Mouse (Mus musculus) forebrain, embryonic 11.5 days (tissue): ENCODE results near the gene Pou6f2. TPM values are rescaled to one million over a fixed set of nuclear protein-coding genes. Genes with fewer than 3 reads are reported as not detected.

Experiments used
- ATAC-seq: fragments of 200-750 bp; cut with Nextera tagmentation; replicated peaks from 2 replicates; pipeline ENCODE4 v1.8.0; 2017; ENCODE audit warnings: moderate TSS enrichment; ENCODE audit not compliant: low FRiP score
- DNase-seq: peaks from one replicate; pipeline ENCODE4 v3.0.0-alpha.2; 2017; ENCODE audit warnings: low spot score
- H3K27ac ChIP-seq: fragments of 300-500 bp; sonication (generic); 2 replicates; pipeline ENCODE4 v1.5.1; 2014; ENCODE audit warnings: low read depth, low read length
- H3K27me3 ChIP-seq: fragments of 300-500 bp; sonication (generic); 2 replicates; pipeline ENCODE4 v1.6.1; 2014; ENCODE audit warnings: mild to moderate bottlenecking, low read length, mixed read lengths; ENCODE audit not compliant: control insufficient read depth, insufficient read depth
- H3K36me3 ChIP-seq: fragments of 300-500 bp; sonication (generic); 2 replicates; pipeline ENCODE4 v1.6.1; 2014; ENCODE audit warnings: mild to moderate bottlenecking, low read length, moderate library complexity, mixed read lengths; ENCODE audit not compliant: control insufficient read depth, insufficient read depth
- H3K4me1 ChIP-seq: fragments of 300-500 bp; sonication (generic); replicated peaks from 2 replicates; pipeline ENCODE4 v1.6.1; 2014; ENCODE audit warnings: low read length, mixed read lengths; ENCODE audit not compliant: control insufficient read depth, insufficient read depth
- H3K4me2 ChIP-seq: fragments of 300-500 bp; sonication (generic); 2 replicates; pipeline ENCODE4 v1.6.1; 2014; ENCODE audit warnings: low read depth, mild to moderate bottlenecking, low read length, moderate library complexity, mixed read lengths; ENCODE audit not compliant: severe bottlenecking
- H3K4me3 ChIP-seq: fragments of 300-500 bp; sonication (generic); 2 replicates; pipeline ENCODE4 v1.5.1; 2014; ENCODE audit warnings: low read depth, low read length
- H3K9ac ChIP-seq: fragments of 300-500 bp; sonication (generic); 2 replicates; pipeline ENCODE4 v1.6.1; 2014; ENCODE audit warnings: low read length
- H3K9me3 ChIP-seq: fragments of 300-500 bp; sonication (generic); 2 replicates; pipeline ENCODE4 v1.6.1; 2016; ENCODE audit warnings: low read length, mixed read lengths; ENCODE audit not compliant: control insufficient read depth
- WGBS: fragments of 180-500 bp; shearing (Covaris S2); extraction: QIAGEN DNeasy Blood & Tissue Kit; methylation state at CpG from one replicate; pipeline ENCODE4 v1.1.7; 2014; 5-methylcytosine and 5-hydroxymethylcytosine counted together
- polyA plus RNA-seq: library from polyadenylated mRNA; unstranded; fragments of >200 nt; fragmentation: Nextera tagmentation; extraction: Ambion mirVana; gene quantifications from 2 replicates; pipeline ENCODE4 v1.2.1, GENCODE M21; 2014

The Pou6f2 gene
- polyA plus RNA-seq, 1 experiment from 2014 or later = 3.3 TPM

DNA sequence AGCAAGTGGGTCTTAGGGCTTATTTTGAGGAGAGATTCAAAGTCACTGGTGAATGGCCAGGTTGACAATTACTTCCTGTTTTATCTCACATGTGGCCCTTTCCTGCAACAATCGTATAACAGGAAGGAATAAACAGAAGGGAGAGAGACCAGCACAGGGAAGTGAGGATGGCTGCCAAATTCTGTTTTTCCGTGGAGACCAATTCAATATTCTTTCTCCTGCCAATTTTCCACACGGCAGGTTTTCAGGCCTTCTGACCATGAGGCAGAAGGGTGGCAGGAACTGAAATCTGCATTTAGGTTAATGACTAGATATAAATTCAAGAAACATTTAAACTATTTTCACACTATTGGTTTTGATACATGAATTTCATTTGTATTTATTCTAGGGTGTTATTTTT, 224.5 kb downstream of the Pou6f2 start:
- H3K4me2 ChIP-seq = no peak overlapping the region
- H3K4me1 ChIP-seq = no peaks in the 10 kb centered on the region; the same call in 1 of the 2 replicates
- no peaks in the 10 kb centered on the region for H3K36me3 ChIP-seq
- ATAC-seq (no peak), DNase-seq (no peak)
- no peak overlapping the region for H3K4me3 ChIP-seq
- no peaks in the 10 kb centered on the region for H3K27me3 ChIP-seq
- no peak overlapping the region for H3K9ac ChIP-seq
- 76% methylated on average over 3 of the region's 3 CpGs for WGBS
- no peaks in the 10 kb centered on the region for H3K9me3 ChIP-seq
- no peak overlapping the region for H3K27ac ChIP-seq

DNA sequence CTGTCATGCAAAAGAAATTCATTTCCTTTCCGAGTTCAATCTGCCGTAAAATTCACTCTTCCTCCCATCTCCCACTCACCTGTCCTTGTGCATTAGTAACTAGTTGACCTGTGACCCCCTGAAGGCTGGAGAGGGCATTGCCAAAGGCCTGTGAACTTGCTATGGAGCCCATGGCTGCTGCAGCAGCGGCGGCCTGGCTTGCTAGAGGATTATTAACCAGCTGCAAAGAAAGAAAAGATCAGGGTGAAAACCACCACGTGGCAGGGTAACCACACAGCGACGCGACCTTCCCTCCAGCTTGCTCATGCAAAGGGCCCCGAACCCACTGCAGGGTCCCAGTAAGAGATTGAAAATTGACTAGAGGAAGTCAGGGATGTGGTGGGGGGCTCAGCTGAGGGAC, 225.2 kb downstream of the Pou6f2 start:
- no peak overlapping the region for H3K27ac ChIP-seq
- H3K27me3 ChIP-seq = no peaks in the 10 kb centered on the region
- H3K4me2 ChIP-seq = no peak overlapping the region
- WGBS = 42% methylated on average over 9 of the region's 9 CpGs
- H3K9me3 ChIP-seq = no peaks in the 10 kb centered on the region
- ATAC-seq = no peak; the same call in 1 of the 2 replicates
- no peak overlapping the region for H3K4me3 ChIP-seq
- no peak for DNase-seq
- no peak overlapping the region for H3K9ac ChIP-seq
- no peaks in the 10 kb centered on the region for H3K36me3 ChIP-seq
- H3K4me1 ChIP-seq = no peaks in the 10 kb centered on the region

DNA sequence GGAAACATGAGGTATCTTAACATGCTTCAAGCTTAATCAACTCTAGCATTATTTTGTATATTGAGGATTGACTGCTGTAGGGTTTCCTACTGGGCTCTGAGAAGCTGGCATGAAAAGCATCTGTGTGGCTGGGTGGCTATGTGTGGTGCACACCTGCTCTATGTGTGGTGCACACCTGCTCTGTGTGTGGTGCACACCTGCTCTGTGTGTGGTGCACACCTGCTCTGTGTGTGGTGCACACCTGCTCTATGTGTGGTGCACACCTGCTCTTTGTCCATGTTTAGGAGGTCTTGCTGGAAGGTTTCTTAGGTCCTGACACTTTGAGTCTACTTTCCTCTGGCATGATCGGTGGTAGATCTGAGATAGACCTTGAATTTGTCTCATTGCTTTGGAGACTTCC, 233.3 kb downstream of the Pou6f2 start:
- H3K9me3 ChIP-seq = no peaks in the 10 kb centered on the region
- H3K36me3 ChIP-seq = no peaks in the 10 kb centered on the region
- H3K27ac ChIP-seq = no peak overlapping the region
- H3K9ac ChIP-seq = no peak overlapping the region
- H3K4me3 ChIP-seq = no peak overlapping the region
- no peak overlapping the region for H3K4me2 ChIP-seq
- ATAC-seq = no peak
- H3K27me3 ChIP-seq = no peaks in the 10 kb centered on the region
- no peaks in the 10 kb centered on the region for H3K4me1 ChIP-seq
- 100% methylated on average over 1 of the region's 1 CpGs for WGBS
- DNase-seq = no peak

DNA sequence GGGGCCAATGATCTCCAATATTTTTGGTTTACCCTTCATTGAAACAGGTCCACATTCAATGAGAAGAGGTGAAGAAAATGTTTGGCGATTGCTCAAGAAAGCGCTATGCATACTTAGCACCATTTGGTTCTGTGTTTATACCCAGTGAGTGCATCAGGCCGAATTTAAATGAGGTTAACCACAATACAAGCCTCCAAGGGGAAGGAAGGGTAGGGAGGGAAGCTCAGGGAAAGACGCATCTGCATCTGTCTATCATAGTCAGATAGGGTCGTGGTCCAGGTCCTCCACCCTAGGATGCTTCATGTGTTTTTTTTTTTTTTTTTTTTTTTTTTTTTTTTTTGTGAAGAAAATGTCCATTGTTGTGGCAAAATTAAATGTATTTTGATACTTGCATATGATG, 236.9 kb downstream of the Pou6f2 start:
- no peaks in the 10 kb centered on the region for H3K9me3 ChIP-seq
- DNase-seq (no peak), ATAC-seq (no peak)
- H3K4me2 ChIP-seq = no peak overlapping the region
- no peaks in the 10 kb centered on the region for H3K4me1 ChIP-seq
- no peak overlapping the region for H3K9ac ChIP-seq
- H3K27me3 ChIP-seq = no peaks in the 10 kb centered on the region
- WGBS = 76% methylated on average over 5 of the region's 5 CpGs
- H3K36me3 ChIP-seq = no peaks in the 10 kb centered on the region
- no peak overlapping the region for H3K27ac ChIP-seq
- no peak overlapping the region for H3K4me3 ChIP-seq

DNA sequence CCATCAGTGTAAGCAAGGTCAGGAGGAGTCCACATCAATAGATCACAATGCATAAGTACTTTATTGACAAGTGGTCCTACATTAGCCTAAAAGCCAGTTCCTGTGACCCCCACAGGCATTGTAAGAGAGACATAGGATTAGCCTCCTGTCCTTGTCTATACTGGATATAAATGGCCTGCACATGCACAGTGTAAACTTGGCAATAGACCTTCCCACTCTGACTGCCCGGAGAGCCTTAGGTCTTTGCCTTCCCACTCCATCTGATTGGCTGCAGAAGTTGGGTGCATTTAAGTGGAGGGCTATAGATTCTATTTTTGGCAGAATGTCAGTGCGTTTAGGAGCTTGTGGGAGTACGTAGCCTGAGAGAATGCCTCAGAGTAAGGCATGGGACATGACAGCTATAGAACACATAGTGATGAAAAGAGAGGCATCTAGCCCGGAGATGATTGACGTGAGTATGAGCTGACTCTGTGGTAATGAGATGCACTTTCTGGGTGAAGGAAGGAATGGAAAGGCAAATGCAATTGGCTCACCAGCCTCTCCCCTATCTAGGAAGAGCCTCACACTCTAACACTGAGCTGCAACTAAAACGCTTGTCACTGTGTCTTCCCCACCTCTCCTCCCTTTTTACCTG, 243.4 kb downstream of the Pou6f2 start:
- no peak overlapping the region for H3K4me3 ChIP-seq
- no peaks in the 10 kb centered on the region for H3K27me3 ChIP-seq
- ATAC-seq (no peak), DNase-seq (no peak)
- no peak overlapping the region for H3K27ac ChIP-seq
- H3K4me1 ChIP-seq = no peaks in the 10 kb centered on the region
- 87% methylated on average over 6 of the region's 6 CpGs for WGBS
- H3K36me3 ChIP-seq = no peaks in the 10 kb centered on the region
- no peaks in the 10 kb centered on the region for H3K9me3 ChIP-seq
- H3K9ac ChIP-seq = no peak overlapping the region
- H3K4me2 ChIP-seq = no peak overlapping the region

DNA sequence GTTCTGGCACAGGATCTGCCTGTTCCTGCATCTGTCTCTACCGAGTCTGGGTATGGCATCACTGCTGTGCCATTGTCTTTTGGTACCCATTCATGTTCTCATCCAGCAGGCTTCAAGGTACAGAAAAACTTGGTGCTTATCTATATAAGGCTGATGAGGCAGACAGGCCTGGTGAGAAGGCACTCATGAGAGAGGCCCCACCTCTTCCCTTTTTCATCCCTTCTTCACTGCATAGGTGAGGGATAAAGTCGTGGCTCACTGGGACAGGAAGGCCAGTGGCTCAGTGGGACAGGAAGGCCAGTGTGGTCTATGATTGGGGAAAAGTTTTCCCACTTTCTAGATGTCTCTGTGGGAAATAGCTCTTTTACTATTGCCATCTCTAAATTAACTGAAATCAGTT, 263.8 kb downstream of the Pou6f2 start:
- WGBS = 81% methylated on average over 2 of the region's 2 CpGs
- H3K27me3 ChIP-seq = no peaks in the 10 kb centered on the region
- H3K4me2 ChIP-seq = no peak overlapping the region
- no peaks in the 10 kb centered on the region for H3K36me3 ChIP-seq
- H3K27ac ChIP-seq = no peak overlapping the region
- H3K4me1 ChIP-seq = peaks cover 7% of the 10 kb centered on the region
- ATAC-seq = no peak
- DNase-seq = no peak
- no peak overlapping the region for H3K4me3 ChIP-seq
- H3K9me3 ChIP-seq = no peaks in the 10 kb centered on the region
- H3K9ac ChIP-seq = no peak overlapping the region

DNA sequence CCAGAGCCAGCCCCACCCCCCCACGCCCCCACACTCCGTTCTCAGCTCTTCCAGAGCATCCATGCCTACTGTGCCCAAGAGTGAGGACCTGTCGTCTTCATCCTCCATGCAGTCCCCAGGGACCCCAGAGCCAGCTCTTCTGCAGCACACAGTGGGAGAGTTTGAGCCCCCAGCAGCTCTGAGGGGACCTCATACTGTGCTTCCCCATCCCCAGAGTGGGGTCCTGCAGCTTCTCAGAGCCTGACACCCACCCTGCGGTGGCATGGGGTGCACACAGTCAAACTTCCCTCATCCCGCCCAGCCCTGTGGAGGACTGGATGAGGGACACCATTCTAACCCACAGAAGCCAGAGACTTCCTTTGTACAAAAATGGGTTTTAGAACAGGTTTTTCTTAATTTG, 264.3 kb downstream of the Pou6f2 start:
- ATAC-seq = no peak
- Histone ChIP-seq H3K27ac (no peak overlapping the region), H3K4me1 (peaks cover 7% of the 10 kb centered on the region), H3K9me3 (no peaks in the 10 kb centered on the region), H3K36me3 (no peaks in the 10 kb centered on the region), H3K27me3 (no peaks in the 10 kb centered on the region), H3K4me2 (no peak overlapping the region), H3K9ac (no peak overlapping the region), H3K4me3 (no peak overlapping the region)
- DNase-seq = no peak
- WGBS = 72% methylated on average over 5 of the region's 5 CpGs

DNA sequence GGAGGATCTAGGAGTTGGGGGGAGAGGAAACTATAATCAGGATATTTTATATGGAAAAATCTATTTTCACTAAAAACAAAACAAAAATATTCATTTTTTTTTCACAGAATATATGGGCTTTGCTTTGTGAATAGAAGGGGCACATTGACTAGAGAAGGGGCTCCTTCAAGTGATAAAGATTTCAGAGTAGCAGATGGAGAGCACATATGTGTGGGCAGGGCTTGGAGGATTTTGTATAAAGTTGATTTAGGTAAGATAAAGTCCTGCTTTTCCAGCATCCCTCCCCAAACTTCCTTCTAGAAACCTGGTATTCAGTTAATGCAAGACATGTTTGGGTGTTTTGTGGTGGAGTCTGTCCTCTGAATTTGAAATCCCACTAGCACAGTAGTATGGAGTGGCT, 266.2 kb downstream of the Pou6f2 start:
- H3K9ac ChIP-seq = no peak overlapping the region
- no peaks in the 10 kb centered on the region for H3K36me3 ChIP-seq
- DNase-seq (no peak), ATAC-seq (no peak)
- no peak overlapping the region for H3K4me2 ChIP-seq
- H3K27me3 ChIP-seq = no peaks in the 10 kb centered on the region
- no peak overlapping the region for H3K4me3 ChIP-seq
- H3K4me1 ChIP-seq = peaks cover 7% of the 10 kb centered on the region
- H3K9me3 ChIP-seq = no peaks in the 10 kb centered on the region
- H3K27ac ChIP-seq = no peak overlapping the region

DNA sequence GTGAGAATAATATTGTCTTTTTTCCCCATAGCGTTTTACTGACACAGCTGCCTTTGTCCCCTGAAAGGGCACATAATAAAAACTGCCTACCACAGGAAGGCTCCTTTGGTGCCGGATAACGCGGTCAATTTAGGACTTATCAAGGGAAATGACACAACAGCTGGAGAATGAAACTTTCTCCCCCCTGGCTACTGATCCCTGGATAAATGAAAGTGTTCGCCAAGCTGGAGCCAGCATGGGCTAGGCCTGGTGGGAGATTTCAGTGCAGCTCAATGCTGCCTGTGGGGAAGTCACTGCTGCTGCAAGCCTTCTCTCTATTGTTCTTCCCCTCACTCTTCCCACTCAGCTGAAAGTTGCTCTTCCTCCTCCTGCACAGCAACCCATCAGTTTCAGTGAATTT, 267.8 kb downstream of the Pou6f2 start:
- peak; percentile 50 for DNase-seq
- H3K4me2 ChIP-seq = no peak overlapping the region

More for the DNA sequence above, 267.8 kb downstream of the Pou6f2 start:
- Histone ChIP-seq H3K4me1 (peaks cover 10% of the 10 kb centered on the region), H3K9me3 (no peaks in the 10 kb centered on the region), H3K4me3 (no peak overlapping the region), H3K36me3 (no peaks in the 10 kb centered on the region), H3K27me3 (no peaks in the 10 kb centered on the region), H3K27ac (no peak overlapping the region), H3K9ac (peak overlapping the region; percentile 20; the same call in 1 of the 2 replicates)
- peak; percentile 37; the same call in 1 of the 2 replicates for ATAC-seq
- WGBS = 13% methylated on average over 5 of the region's 5 CpGs
